Mouse (Mus musculus) brain, embryonic 14.5 days (tissue): ENCODE results near the gene Sh3gl1.

Experiments used
- CTCF ChIP-seq: fragments of 200-500 bp; IDR thresholded peaks from 2 replicates; pipeline ENCODE4 v1.5.1; 2012; ENCODE audit warnings: inconsistent platforms, mild to moderate bottlenecking, moderate library complexity, borderline replicate concordance; ENCODE audit not compliant: insufficient read depth, insufficient read length; ENCODE audit errors: extremely low read depth
- POLR2A ChIP-seq: fragments of 200-500 bp; IDR thresholded peaks from 2 replicates; pipeline ENCODE4 v1.6.1; 2012; ENCODE audit warnings: mild to moderate bottlenecking, inconsistent platforms, borderline replicate concordance; ENCODE audit not compliant: poor library complexity, insufficient read depth, insufficient read length, severe bottlenecking; ENCODE audit errors: extremely low read depth

GRCm38 (mm10) chr17:56040857-56041163 is 4.4 kb upstream of the Sh3gl1 start:
- TF ChIP-seq POLR2A (no peak), CTCF (no peak)
